Mouse (Mus musculus): Measurements from ENCODE around the gene Gadd45gip1. TPM values are rescaled to one million over a fixed set of nuclear protein-coding genes. Genes with fewer than 3 reads are reported as not detected.
A peak's percentile ranks its signal among the peaks of the same experiment; 100 is the strongest.

Gene Gadd45gip1
- polyA plus RNA-seq, 1 experiment from 2014 or later, result 45.1 TPM

GRCm38 (mm10) chr8:84874339-84874738 lies 43.0 kb downstream of the Gadd45gip1 start:
- Histone ChIP-seq H3K4me2 (no peak overlapping the region), H3K9me3 (replicated peaks) (no peaks in the 10 kb centered on the region), H3K27ac (replicated peaks) (no peak overlapping the region), H3K36me3 (peaks cover 5% of the 10 kb centered on the region; the same call in 1 of the 2 replicates), H3K4me3 (replicated peaks) (no peak overlapping the region), H3K9ac (replicated peaks) (no peak overlapping the region), H3K27me3 (replicated peaks) (peaks cover 7% of the 10 kb centered on the region; the same call in 1 of the 2 replicates), H3K4me1 (peaks cover 16% of the 10 kb centered on the region)
- 94% methylated on average over 3 of the region's 3 CpGs for WGBS
- no peak for ATAC-seq (ENCODE audit: low FRiP score)

- Histone ChIP-seq H3K27ac (replicated peaks) (no peak overlapping the region), H3K4me3 (replicated peaks) (no peak overlapping the region), H3K36me3 (no peaks in the 10 kb centered on the region), H3K9ac (replicated peaks) (no peak overlapping the region), H3K9me3 (replicated peaks) (no peaks in the 10 kb centered on the region), H3K4me2 (no peak overlapping the region), H3K4me1 (peaks cover 6% of the 10 kb centered on the region), H3K27me3 (replicated peaks) (peaks cover 6% of the 10 kb centered on the region; the same call in 1 of the 2 replicates)
- no peak for ATAC-seq (ENCODE audit: low FRiP score)
- WGBS, result 74% methylated on average over 3 of the region's 3 CpGs
Observed at GRCm38 (mm10) chr8:84877297-84878035, 46.1 kb downstream of the Gadd45gip1 start.

GRCm38 (mm10) chr8:84878915-84879314 lies 47.6 kb downstream of the Gadd45gip1 start:
- no peak for ATAC-seq (ENCODE audit: low FRiP score)
- Histone ChIP-seq H3K36me3 (no peaks in the 10 kb centered on the region), H3K4me2 (no peak overlapping the region), H3K9ac (replicated peaks) (no peak overlapping the region), H3K4me3 (replicated peaks) (no peak overlapping the region), H3K27me3 (replicated peaks) (no peaks in the 10 kb centered on the region), H3K9me3 (replicated peaks) (no peaks in the 10 kb centered on the region), H3K4me1 (no peaks in the 10 kb centered on the region), H3K27ac (replicated peaks) (no peak overlapping the region)
- WGBS, result 97% methylated on average over 1 of the region's 1 CpGs

- no peaks in the 10 kb centered on the region for H3K9me3 ChIP-seq (replicated peaks)
- H3K27ac ChIP-seq (replicated peaks), result no peak overlapping the region
- no peak for ATAC-seq (ENCODE audit: low FRiP score)
- no peak overlapping the region for H3K4me3 ChIP-seq (replicated peaks)
- no peaks in the 10 kb centered on the region for H3K4me1 ChIP-seq
- H3K9ac ChIP-seq (replicated peaks), result no peak overlapping the region
- WGBS, result 94% methylated on average over 4 of the region's 4 CpGs
- H3K27me3 ChIP-seq (replicated peaks), result no peaks in the 10 kb centered on the region
- peaks cover 39% of the 10 kb centered on the region for H3K36me3 ChIP-seq
- H3K4me2 ChIP-seq, result no peak overlapping the region
Observed at GRCm38 (mm10) chr8:84884728-84885127, 53.4 kb downstream of the Gadd45gip1 start.

Small RNA genes within 50 kb of the gene (microRNA-seq; reads per million reads assigned to microRNA genes)
- gene Mir7069, result 2.1 reads per million, percentile 6 among the genes with 10 or more reads in this experiment

Other genes starting within 250 kb of the Gadd45gip1 start
- gene Ier2, start 168.7 kb upstream of the Gadd45gip1 start, polyA plus RNA-seq (2015; fragmentation: Nextera tagmentation; extraction: Ambion mirVana), result 20.3 and 33.1 TPM in 2 replicates
- gene Trmt1, start 145.2 kb upstream of the Gadd45gip1 start, polyA plus RNA-seq (2015; fragmentation: Nextera tagmentation; extraction: Ambion mirVana), result 66.7 and 75.1 TPM in 2 replicates
- 12.3 and 14.1 TPM in 2 replicates for gene Nacc1, start 143.7 kb upstream of the Gadd45gip1 start, polyA plus RNA-seq (2015; fragmentation: Nextera tagmentation; extraction: Ambion mirVana)
- 3.1 and 6.1 TPM in 2 replicates for gene Lyl1, start 130.1 kb upstream of the Gadd45gip1 start, polyA plus RNA-seq (2015; fragmentation: Nextera tagmentation; extraction: Ambion mirVana)
- 1.4 and 1.8 TPM in 2 replicates for gene G430095P16Rik, start 108.5 kb upstream of the Gadd45gip1 start, polyA plus RNA-seq (2015; fragmentation: Nextera tagmentation; extraction: Ambion mirVana)
- 60.3 and 70.5 TPM in 2 replicates for gene Nfix, start 31.2 kb upstream of the Gadd45gip1 start, polyA plus RNA-seq (2015; fragmentation: Nextera tagmentation; extraction: Ambion mirVana)
- gene Dand5, start 8.7 kb upstream of the Gadd45gip1 start, polyA plus RNA-seq (2015; fragmentation: Nextera tagmentation; extraction: Ambion mirVana), result 15.7 and 17.2 TPM in 2 replicates
- 71.3 and 98.0 TPM in 2 replicates for gene Rad23a, start 9.1 kb downstream of the Gadd45gip1 start, polyA plus RNA-seq (2015; fragmentation: Nextera tagmentation; extraction: Ambion mirVana)
- gene Calr, start 15.4 kb downstream of the Gadd45gip1 start, polyA plus RNA-seq (2015; fragmentation: Nextera tagmentation; extraction: Ambion mirVana), result 730 and 802 TPM in 2 replicates
- gene Farsa, start 25.5 kb downstream of the Gadd45gip1 start, polyA plus RNA-seq (2015; fragmentation: Nextera tagmentation; extraction: Ambion mirVana), result 105 and 108 TPM in 2 replicates
- gene Syce2, start 40.6 kb downstream of the Gadd45gip1 start, polyA plus RNA-seq (2015; fragmentation: Nextera tagmentation; extraction: Ambion mirVana), result 26.4 and 49.7 TPM in 2 replicates
- 39.8 and 41.3 TPM in 2 replicates for gene Gcdh, start 62.4 kb downstream of the Gadd45gip1 start, polyA plus RNA-seq (2015; fragmentation: Nextera tagmentation; extraction: Ambion mirVana)
- gene Klf1, start 70.4 kb downstream of the Gadd45gip1 start, polyA plus RNA-seq (2015; fragmentation: Nextera tagmentation; extraction: Ambion mirVana), result 0.49 and 1.1 TPM in 2 replicates
- 5.2 and 7.3 TPM in 2 replicates for gene Dnase2a, start 77.0 kb downstream of the Gadd45gip1 start, polyA plus RNA-seq (2015; fragmentation: Nextera tagmentation; extraction: Ambion mirVana)
- 60.7 and 74.7 TPM in 2 replicates for gene Mast1, start 105.8 kb downstream of the Gadd45gip1 start, polyA plus RNA-seq (2015; fragmentation: Nextera tagmentation; extraction: Ambion mirVana)
- gene Rtbdn, start 115.5 kb downstream of the Gadd45gip1 start, polyA plus RNA-seq (2015; fragmentation: Nextera tagmentation; extraction: Ambion mirVana), result 3.0 and 3.8 TPM in 2 replicates
- not detected in 2 replicates for gene Gm49661, start 137.9 kb downstream of the Gadd45gip1 start, polyA plus RNA-seq (2015; fragmentation: Nextera tagmentation; extraction: Ambion mirVana)
- gene Prdx2, start 138.1 kb downstream of the Gadd45gip1 start, polyA plus RNA-seq (2015; fragmentation: Nextera tagmentation; extraction: Ambion mirVana), result 930 and 1,070 TPM in 2 replicates
- gene Rnaseh2a, start 138.2 kb downstream of the Gadd45gip1 start, polyA plus RNA-seq (2015; fragmentation: Nextera tagmentation; extraction: Ambion mirVana), result 55.0 and 81.5 TPM in 2 replicates
- gene Junb, start 147.2 kb downstream of the Gadd45gip1 start, polyA plus RNA-seq (2015; fragmentation: Nextera tagmentation; extraction: Ambion mirVana), result 9.4 and 15.1 TPM in 2 replicates
- 33.9 and 37.2 TPM in 2 replicates for gene Hook2, start 159.1 kb downstream of the Gadd45gip1 start, polyA plus RNA-seq (2015; fragmentation: Nextera tagmentation; extraction: Ambion mirVana)
- gene Best2, start 183.0 kb downstream of the Gadd45gip1 start, polyA plus RNA-seq (2015; fragmentation: Nextera tagmentation; extraction: Ambion mirVana), result not detected in 2 replicates
- 148 and 154 TPM in 2 replicates for gene Asna1, start 193.8 kb downstream of the Gadd45gip1 start, polyA plus RNA-seq (2015; fragmentation: Nextera tagmentation; extraction: Ambion mirVana)
- gene Trir, start 195.3 kb downstream of the Gadd45gip1 start, polyA plus RNA-seq (2015; fragmentation: Nextera tagmentation; extraction: Ambion mirVana), result 116 and 124 TPM in 2 replicates
- gene Tnpo2, start 205.4 kb downstream of the Gadd45gip1 start, polyA plus RNA-seq (2015; fragmentation: Nextera tagmentation; extraction: Ambion mirVana), result 54.9 and 55.5 TPM in 2 replicates
- 60.6 and 68.3 TPM in 2 replicates for gene Fbxw9, start 228.5 kb downstream of the Gadd45gip1 start, polyA plus RNA-seq (2015; fragmentation: Nextera tagmentation; extraction: Ambion mirVana)
- 1.4 and 1.6 TPM in 2 replicates for gene Gm5741, start 236.5 kb downstream of the Gadd45gip1 start, polyA plus RNA-seq (2015; fragmentation: Nextera tagmentation; extraction: Ambion mirVana)
- gene Dhps, start 240.2 kb downstream of the Gadd45gip1 start, polyA plus RNA-seq (2015; fragmentation: Nextera tagmentation; extraction: Ambion mirVana), result 102 and 117 TPM in 2 replicates
- gene Wdr83os, start 249.2 kb downstream of the Gadd45gip1 start, polyA plus RNA-seq (2015; fragmentation: Nextera tagmentation; extraction: Ambion mirVana), result 111 and 121 TPM in 2 replicates
- gene Wdr83, start 249.8 kb downstream of the Gadd45gip1 start, polyA plus RNA-seq (2015; fragmentation: Nextera tagmentation; extraction: Ambion mirVana), result 50.3 and 50.5 TPM in 2 replicates